Mouse (Mus musculus) gastrocnemius, adult 2 months (tissue): ENCODE measurements around the gene Btbd11. TPM values are rescaled to one million over a fixed set of nuclear protein-coding genes. Genes with fewer than 3 reads are reported as not detected.

Experiments used
- DNase-seq: peaks from one replicate; pipeline ENCODE4 v3.0.0; 2022
- H3K27ac ChIP-seq: fragments of 200-600 bp; 2 replicates; pipeline ENCODE4 v1.8.1; 2022; ENCODE audit warnings: mild to moderate bottlenecking
- H3K4me3 ChIP-seq: fragments of 200-600 bp; 2 replicates; pipeline ENCODE4 v1.8.1; 2022; ENCODE audit warnings: mild to moderate bottlenecking, moderate library complexity
- CTCF ChIP-seq: fragments of 200-600 bp; IDR thresholded peaks from 2 replicates; pipeline ENCODE4 v1.8.1; 2022; ENCODE audit warnings: antibody characterized with exemption, mild to moderate bottlenecking, moderate library complexity
- intact Hi-C: fragments of 180-260 bp; cut with DNase I; formaldehyde crosslinking; loops from one replicate; pipeline ENCODE4 v1.15.1; 2025
- total RNA-seq, 2 experiments: library from RNA; stranded (reverse); gene quantifications; 2 replicates each; pipeline ENCODE4 v1.2.3; 2021

Gene Btbd11
- total RNA-seq, 2 experiments from 2014 or later: 0.77 to 1.2 TPM

DNA sequence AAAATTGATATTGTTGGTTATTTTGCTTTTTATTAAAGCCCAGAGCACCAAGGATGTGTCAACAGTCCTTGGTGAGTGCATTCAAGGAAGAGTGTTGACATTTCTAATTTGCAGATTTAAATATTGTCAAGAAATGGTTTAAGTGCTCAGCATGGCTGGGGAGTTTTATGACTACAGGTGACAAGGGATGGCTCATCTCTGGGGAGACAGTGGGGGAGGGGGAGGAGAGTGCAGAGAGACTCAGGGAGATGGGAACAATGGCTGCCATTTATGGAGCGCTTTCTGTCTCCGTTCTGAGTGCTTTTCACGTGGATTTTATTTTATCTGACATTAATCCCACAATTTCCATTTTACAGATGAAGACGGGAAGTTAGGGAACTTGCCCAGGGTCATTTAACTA lies 81.9 kb downstream of the Btbd11 start:
- DNase-seq: no peak
- H3K27ac ChIP-seq: no peak overlapping the region
- TF ChIP-seq CTCF: no peak
- H3K4me3 ChIP-seq: no peak overlapping the region
- intact Hi-C loops: no loop called here

DNA sequence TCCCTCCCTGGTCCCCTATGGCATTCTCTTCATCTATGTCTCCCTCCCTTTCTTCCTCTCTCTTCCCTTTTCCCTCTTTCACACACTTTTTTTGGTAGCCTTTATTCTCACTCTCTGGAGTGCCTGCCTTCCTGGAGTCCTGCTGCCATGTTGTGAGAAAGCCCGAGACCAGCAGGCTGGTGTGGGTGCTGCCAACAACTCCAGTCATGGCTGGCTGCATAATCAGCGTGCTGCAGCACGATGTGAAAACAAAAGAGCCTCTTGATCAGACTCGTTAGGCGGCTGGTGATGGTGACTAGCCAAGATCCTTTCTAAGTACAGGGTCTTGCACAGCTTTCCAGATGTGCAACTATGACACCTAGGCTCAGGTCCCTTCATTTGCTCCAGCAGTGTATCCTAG lies 82.7 kb downstream of the Btbd11 start:
- H3K27ac ChIP-seq: no peak overlapping the region
- intact Hi-C loops: no loop called here
- H3K4me3 ChIP-seq: no peak overlapping the region
- DNase-seq: no peak
- no peak for TF ChIP-seq CTCF

DNA sequence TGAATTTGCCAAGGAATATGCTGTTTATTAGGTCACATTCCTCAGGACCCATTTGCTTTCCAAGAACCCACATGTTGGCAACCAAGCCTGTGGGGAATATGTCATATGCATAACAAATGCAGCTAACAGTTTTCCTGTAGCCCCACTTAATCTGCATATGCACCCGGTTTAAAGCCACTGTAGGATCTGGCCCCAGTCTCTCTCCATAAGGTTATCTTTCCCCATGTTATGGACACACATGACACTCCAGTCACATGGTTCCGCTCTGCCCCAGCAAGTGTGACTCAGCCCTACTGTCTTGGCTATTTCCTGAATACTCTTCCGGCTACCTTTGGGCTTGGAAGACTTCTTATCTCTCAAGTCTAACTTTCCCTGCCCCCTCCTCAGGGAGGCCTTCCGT lies 86.7 kb downstream of the Btbd11 start:
- no peak for TF ChIP-seq CTCF
- H3K4me3 ChIP-seq: no peak overlapping the region
- H3K27ac ChIP-seq: no peak overlapping the region
- DNase-seq: no peak
- intact Hi-C loops: no loop called here

DNA sequence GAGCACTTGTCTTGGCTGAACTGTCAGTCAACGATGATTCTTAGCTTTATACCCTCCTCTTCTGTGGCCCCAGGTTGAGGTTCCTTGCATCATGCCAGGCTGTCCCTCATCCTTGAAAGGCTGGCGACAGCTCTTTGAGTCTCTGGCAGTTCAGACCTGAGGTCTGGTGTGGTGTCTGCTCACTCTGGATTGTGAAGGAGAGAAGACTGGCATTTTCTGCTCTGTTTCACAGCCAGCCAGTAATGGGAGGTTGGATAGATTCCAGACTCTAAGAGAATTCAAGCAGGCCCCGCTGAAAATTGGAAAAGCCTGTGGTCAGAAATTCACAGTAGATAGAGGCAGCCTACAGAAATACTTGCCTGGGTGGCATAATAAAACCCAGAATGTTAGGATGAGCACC lies 87.3 kb downstream of the Btbd11 start:
- intact Hi-C loops: no loop called here
- TF ChIP-seq CTCF: no peak
- DNase-seq: no peak
- H3K27ac ChIP-seq: no peak overlapping the region
- H3K4me3 ChIP-seq: no peak overlapping the region

DNA sequence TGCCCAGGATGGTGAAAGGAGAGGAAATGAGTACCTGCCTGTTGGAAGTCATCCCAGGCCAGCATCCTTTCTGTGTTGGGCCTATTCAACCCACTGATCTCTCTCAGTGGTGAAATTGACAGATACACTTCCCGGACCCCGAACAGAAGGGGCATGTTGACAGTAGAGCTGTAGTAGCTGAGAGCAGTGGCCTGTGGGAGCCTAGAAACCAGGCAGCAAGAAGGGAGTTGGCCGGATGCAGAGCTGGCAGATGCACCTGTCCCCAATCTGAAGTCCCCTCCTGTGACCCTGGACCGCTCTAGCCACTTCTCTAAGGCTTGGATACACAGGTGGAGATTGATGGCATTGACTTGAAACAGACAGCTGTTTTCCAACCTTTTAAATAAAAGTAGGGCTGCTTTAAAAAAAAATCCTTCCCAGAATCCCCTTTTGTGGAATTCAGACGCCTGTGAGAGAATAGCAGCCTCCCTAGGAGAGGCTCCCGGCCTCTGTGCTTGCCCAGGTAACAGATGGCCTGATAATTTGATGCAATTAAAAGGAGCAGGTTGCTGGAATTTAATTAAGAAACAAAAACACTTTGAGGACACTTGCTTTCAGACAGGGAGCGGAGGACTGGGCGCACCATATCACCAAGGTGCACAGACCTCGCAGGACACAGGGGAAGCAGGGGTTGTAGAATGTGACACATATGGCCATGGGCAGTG lies 89.2 kb downstream of the Btbd11 start:
- DNase-seq: no peak
- H3K4me3 ChIP-seq: no peak overlapping the region
- no peak for TF ChIP-seq CTCF
- H3K27ac ChIP-seq: no peak overlapping the region
- intact Hi-C loops: no loop called here

DNA sequence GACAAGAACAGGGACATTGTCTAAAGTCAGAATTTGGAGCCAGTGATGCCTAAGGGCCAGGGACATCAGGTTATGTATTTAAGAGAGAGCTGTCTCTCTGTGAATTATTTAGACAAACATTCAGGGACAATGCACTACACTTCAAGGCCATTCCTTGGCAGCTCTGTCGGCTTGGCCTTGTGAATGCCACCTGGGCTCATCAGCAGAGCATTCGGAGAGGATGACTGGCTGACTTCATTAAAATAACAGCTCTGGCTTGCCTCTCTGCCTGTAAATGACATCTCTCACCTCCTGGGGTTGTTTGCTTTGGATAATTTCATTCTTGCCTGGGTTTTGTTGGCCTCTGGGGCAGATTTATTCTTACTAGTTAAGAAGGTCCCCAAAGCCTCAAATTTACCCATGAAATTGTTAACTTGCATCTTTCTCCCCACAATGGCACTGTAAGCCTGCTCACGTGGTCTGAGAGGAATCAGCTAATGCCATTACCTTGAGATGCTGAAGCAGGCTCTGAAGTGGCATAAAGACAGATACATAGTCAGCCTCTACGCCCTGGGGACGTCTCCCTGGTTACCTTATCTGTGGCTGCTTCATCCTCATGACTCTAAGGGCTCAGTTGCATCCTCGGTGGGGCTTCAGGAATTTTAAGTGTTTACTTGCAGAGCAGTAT lies 93.5 kb downstream of the Btbd11 start:
- Histone ChIP-seq H3K27ac (no peak overlapping the region), H3K4me3 (no peak overlapping the region)
- TF ChIP-seq CTCF: no peak
- intact Hi-C loops: no loop called here
- no peak for DNase-seq

DNA sequence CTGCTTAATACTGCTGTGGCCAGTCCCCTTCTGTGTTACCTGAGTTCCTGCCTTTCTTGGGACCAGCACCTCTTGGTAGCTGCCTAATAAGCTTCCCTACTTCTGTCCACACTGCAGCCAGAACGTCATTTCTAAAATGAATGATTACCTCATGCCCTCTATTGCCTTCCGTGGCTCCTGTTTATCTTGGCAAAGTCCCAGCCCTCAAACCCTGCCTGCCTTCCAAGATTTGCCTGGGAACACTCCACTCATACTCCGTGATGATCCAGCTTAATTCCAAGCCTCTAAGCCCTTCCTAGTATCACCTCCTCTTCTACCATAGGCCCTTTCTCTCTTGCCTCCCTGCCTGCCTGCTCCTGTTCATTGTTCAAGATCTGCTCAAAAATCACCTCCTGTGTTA lies 94.5 kb downstream of the Btbd11 start:
- TF ChIP-seq CTCF: no peak
- intact Hi-C loops: no loop called here
- Histone ChIP-seq H3K27ac (no peak overlapping the region), H3K4me3 (no peak overlapping the region)
- no peak for DNase-seq

DNA sequence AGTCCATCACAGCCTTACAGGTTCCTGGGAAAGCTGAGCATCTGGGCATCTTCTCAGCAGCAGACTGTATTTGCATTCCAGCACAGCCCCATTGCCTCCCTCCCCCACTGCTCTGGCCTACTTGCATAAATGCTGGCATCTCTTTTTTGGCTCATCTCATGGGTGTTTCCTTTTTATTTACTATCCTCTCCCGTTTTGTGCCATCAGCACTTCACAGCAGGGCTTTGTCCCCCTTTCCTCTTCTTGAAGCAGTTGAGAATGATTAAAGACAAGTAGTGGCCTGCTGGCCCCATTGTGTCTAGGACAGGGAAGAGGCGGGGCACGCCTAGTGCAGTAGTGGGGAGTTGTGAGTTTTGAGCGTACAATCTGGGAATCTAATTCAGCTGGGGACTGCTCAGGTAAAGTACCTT lies 95.5 kb downstream of the Btbd11 start:
- Histone ChIP-seq H3K27ac (no peak overlapping the region), H3K4me3 (no peak overlapping the region)
- DNase-seq: no peak
- TF ChIP-seq CTCF: no peak
- intact Hi-C loops: no loop called here

DNA sequence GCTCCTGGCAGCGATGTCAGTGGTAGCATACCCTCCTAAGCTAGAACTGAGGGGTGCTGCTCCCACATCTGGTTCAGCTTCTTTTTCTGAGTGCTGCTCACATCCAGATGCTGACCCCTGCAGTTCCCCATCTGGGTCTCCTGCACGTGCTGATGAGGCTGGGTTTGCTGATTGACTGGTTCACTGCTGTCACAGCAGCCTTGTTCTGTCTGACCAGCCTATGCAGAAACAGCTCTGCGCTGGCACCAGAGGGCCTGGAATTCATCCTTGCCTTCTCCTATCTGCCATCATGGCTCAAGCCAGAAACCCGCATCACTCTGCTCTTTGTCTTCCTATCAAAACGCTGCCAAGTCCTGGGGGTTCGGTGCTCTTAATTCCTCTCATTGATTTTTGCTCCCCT lies 95.9 kb downstream of the Btbd11 start:
- no peak for TF ChIP-seq CTCF
- no peak for DNase-seq
- intact Hi-C loops: no loop called here
- H3K4me3 ChIP-seq: no peak overlapping the region
- H3K27ac ChIP-seq: no peak overlapping the region

DNA sequence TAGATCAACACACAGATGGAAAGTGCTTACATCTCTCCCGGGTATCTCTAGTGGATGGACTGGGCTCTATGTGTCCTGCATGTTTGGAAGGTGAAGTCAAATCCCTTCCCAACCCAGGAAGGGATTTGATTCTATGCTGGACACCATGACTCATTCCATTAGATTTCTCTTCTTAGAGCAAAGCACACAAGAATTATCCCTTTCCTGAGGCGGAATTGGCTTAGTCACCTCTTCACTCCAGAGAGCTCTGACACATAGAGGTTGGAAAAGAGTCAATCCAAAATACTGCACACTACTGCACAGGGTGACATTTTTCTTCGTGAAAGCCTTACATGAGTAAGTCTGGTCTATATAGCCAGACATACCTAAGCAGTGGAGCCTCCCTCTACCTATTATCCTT lies 99.8 kb downstream of the Btbd11 start:
- no peak for DNase-seq
- intact Hi-C loops: no loop called here
- no peak for TF ChIP-seq CTCF
- Histone ChIP-seq H3K27ac (no peak overlapping the region), H3K4me3 (no peak overlapping the region)

DNA sequence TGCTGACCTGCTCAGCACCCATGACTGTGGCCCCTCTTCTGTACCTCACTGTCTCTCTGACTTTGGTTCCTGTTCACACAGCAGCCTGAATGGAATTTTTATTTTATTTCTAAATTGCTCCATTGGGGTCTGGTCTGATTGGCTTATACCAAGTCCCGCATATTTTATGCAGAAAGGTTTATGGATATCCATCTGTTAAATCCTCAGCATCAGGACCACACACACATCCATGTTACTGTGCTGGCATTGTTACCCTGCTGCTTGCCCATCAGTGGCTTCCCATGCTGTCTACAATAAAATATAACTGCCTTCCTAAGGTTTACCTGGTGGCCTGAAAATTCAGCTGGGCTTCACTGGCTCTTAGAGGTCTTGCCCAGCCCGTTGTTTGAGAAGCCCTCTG lies 106.0 kb downstream of the Btbd11 start:
- intact Hi-C loops: no loop called here
- no peak overlapping the region for H3K27ac ChIP-seq
- no peak for TF ChIP-seq CTCF
- H3K4me3 ChIP-seq: no peak overlapping the region
- DNase-seq: no peak

DNA sequence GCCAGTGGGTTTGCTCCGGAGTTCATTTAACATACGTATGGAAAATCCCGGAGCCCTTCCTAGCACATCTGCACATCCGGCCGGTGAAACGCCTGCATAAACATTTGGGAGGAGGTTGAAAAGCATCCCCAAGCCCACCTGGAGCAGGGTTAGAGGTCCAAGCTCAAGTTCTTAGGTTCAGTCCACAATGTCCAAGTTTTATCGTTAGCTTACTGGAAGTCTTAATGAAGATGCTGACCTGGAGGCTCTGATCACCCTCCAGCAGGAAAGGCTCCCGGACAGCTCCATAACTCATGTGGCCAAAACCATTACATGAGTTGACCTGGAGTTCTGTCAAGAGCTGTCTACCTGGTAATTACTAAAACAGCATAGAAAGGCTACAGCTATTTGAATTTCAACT lies 109.7 kb downstream of the Btbd11 start:
- no peak for DNase-seq
- Histone ChIP-seq H3K27ac (no peak overlapping the region), H3K4me3 (no peak overlapping the region)
- no peak for TF ChIP-seq CTCF
- intact Hi-C loops: no loop called here

DNA sequence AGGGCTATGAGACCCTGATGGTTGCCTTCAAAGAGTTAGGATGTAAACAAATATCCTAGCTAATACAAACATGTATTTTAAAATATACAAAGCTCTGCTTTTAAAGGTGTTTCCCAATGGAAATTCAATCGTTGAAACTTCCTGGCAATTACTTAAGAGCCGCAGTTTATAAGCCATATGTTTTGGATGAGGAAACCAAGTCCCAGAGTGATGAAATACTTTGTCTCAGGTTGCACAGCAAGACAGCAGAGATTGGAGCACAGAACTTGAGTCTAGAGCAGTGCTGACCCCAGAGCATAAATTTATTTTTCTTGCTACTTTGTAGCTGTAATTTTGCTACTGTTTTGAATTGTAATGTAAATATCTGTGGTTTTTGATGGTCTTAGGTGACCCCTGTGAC lies 110.4 kb downstream of the Btbd11 start:
- DNase-seq: no peak
- Histone ChIP-seq H3K27ac (no peak overlapping the region), H3K4me3 (no peak overlapping the region)
- intact Hi-C loops: no loop called here
- TF ChIP-seq CTCF: no peak

DNA sequence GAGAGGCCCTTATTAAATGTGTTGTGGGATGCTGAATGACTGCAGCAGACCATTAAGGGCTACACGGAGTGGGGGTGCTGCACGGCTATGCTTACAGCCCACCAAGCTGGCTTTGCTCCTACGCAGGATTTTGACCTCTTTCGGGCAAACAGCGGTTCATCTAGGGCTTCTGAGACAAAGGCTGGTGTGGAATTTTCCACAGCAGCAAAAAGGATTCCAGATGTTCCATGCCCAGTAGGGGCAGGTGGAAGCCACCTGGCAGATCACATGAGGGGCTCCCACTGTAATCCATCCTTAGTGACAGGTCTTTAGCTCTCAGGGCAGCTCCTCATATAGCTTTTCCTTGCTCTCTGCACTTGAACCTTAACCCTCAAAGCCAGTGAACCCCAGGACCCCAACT lies 111.3 kb downstream of the Btbd11 start:
- no peak overlapping the region for H3K4me3 ChIP-seq
- H3K27ac ChIP-seq: no peak overlapping the region
- intact Hi-C loops: no loop called here
- TF ChIP-seq CTCF: no peak
- DNase-seq: no peak
